Mouse (Mus musculus) CH12.LX (cell line): Measurements from ENCODE around the gene Cmas. TPM values are rescaled to one million over a fixed set of nuclear protein-coding genes. Genes with fewer than 3 reads are reported as not detected.

ENCODE experiments used
- DNase-seq: peaks from one replicate; pipeline ENCODE4 v3.0.0-alpha.2; 2013; ENCODE audit errors: extremely low read depth
- H3K27ac ChIP-seq: 2 replicates; pipeline ENCODE4 v1.5.1; 2012; ENCODE audit warnings: low read depth, mild to moderate bottlenecking, control low read depth, moderate library complexity; ENCODE audit not compliant: insufficient read depth
- H3K27me3 ChIP-seq: replicated peaks from 2 replicates; pipeline ENCODE3; 2012; ENCODE audit warnings: inconsistent platforms
- H3K36me3 ChIP-seq, 2 experiments: replicated peaks in 1 of 2; 2 replicates each; pipeline versions ENCODE3 to v1.6.1; 2012; ENCODE audit warnings: inconsistent platforms in 1 of 2, low read length in 1 of 2, mild to moderate bottlenecking in 1 of 2, mixed read lengths in 1 of 2, moderate library complexity in 1 of 2; ENCODE audit not compliant: control insufficient read depth in 1 of 2, insufficient read depth in 1 of 2
- H3K4me1 ChIP-seq, 2 experiments: 2 replicates each; pipeline ENCODE4 v1.6.1; 2012; ENCODE audit warnings: inconsistent platforms in 1 of 2, moderate library complexity in 1 of 2; ENCODE audit not compliant: insufficient read depth in 2 of 2, control insufficient read depth in 1 of 2
- H3K4me2 ChIP-seq: 2 replicates; pipeline ENCODE4 v1.6.1; 2012; ENCODE audit warnings: low read depth, mild to moderate bottlenecking, control low read depth; ENCODE audit not compliant: poor library complexity, insufficient read depth, severe bottlenecking
- H3K4me3 ChIP-seq, 3 experiments: fragments of 150-350 bp in 1 of 3; sonication (generic) in 1 of 3; replicated peaks in 1 of 3; 2 replicates each; pipeline versions ENCODE3 to v1.5.1; 2011 to 2012; ENCODE audit warnings: low read depth in 2 of 3, low read length in 2 of 3, mild to moderate bottlenecking in 2 of 3, moderate library complexity in 2 of 3, control low read depth in 1 of 3, improper control_type of control experiment in 1 of 3, inconsistent platforms in 1 of 3, mixed read lengths in 1 of 3; ENCODE audit not compliant: poor library complexity in 1 of 3
- H3K79me2 ChIP-seq: replicated peaks from 2 replicates; pipeline ENCODE4 v1.6.1; 2012; ENCODE audit warnings: mild to moderate bottlenecking, moderate library complexity; ENCODE audit not compliant: control insufficient read depth, poor library complexity, insufficient read depth, severe bottlenecking; ENCODE audit errors: extremely low read depth
- H3K9ac ChIP-seq: 2 replicates; pipeline ENCODE4 v1.6.1; 2012; ENCODE audit warnings: low read depth, mild to moderate bottlenecking, control low read depth, moderate library complexity; ENCODE audit not compliant: insufficient read depth
- H3K9me3 ChIP-seq: replicated peaks from 2 replicates; pipeline ENCODE3; 2012; ENCODE audit warnings: low read length, inconsistent platforms, mixed read lengths
- BHLHE40 ChIP-seq: IDR thresholded peaks from 2 replicates; pipeline ENCODE4 v1.6.1; 2011; ENCODE audit warnings: mild to moderate bottlenecking, low read depth, low read length, improper control_type of control experiment
- CHD1 ChIP-seq: IDR thresholded peaks from 2 replicates; pipeline ENCODE4 v1.6.1; 2012; ENCODE audit warnings: low read depth, low read length, improper control_type of control experiment, inconsistent platforms
- CTCF ChIP-seq, 2 experiments: IDR thresholded peaks in 1 of 2; conservative IDR thresholded peaks in 1 of 2; 2 replicates each; pipeline ENCODE4 v1.5.1; 2011 to 2012; ENCODE audit warnings: low read depth in 2 of 2, low read length in 2 of 2, improper control_type of control experiment in 1 of 2, inconsistent platforms in 1 of 2, mild to moderate bottlenecking in 1 of 2, moderate library complexity in 1 of 2
- ETS1 ChIP-seq: conservative IDR thresholded peaks from 2 replicates; pipeline ENCODE4 v1.6.1; 2012; ENCODE audit warnings: low read depth, mild to moderate bottlenecking, inconsistent platforms, low read length, improper control_type of control experiment, moderate library complexity
- GABPA ChIP-seq: IDR thresholded peaks from 2 replicates; pipeline ENCODE4 v1.6.1; 2012; ENCODE audit warnings: low read depth, low read length, improper control_type of control experiment, inconsistent platforms; ENCODE audit not compliant: insufficient replicate concordance
- IRF4 ChIP-seq: IDR thresholded peaks from 2 replicates; pipeline ENCODE4 v1.6.1; 2014; ENCODE audit warnings: low read depth, mild to moderate bottlenecking, inconsistent platforms, low read length, improper control_type of control experiment
- JUND ChIP-seq: conservative IDR thresholded peaks from 2 replicates; pipeline ENCODE4 v1.6.1; 2011; ENCODE audit warnings: low read depth, low read length, improper control_type of control experiment
- MAFK ChIP-seq: IDR thresholded peaks from 2 replicates; pipeline ENCODE4 v1.6.1; 2011; ENCODE audit warnings: low read length, improper control_type of control experiment; ENCODE audit not compliant: insufficient replicate concordance
- MAX ChIP-seq: IDR thresholded peaks from 2 replicates; pipeline ENCODE4 v1.6.1; 2011; ENCODE audit warnings: low read length, improper control_type of control experiment
- MAZ ChIP-seq: IDR thresholded peaks from 2 replicates; pipeline ENCODE4 v1.6.1; 2012; ENCODE audit warnings: low read depth, mild to moderate bottlenecking, inconsistent platforms, low read length, improper control_type of control experiment, moderate library complexity
- MEF2A ChIP-seq: IDR thresholded peaks from 2 replicates; pipeline ENCODE4 v1.6.1; 2014; ENCODE audit warnings: low read depth, mild to moderate bottlenecking, inconsistent platforms, low read length, improper control_type of control experiment, borderline replicate concordance
- MXI1 ChIP-seq: IDR thresholded peaks from 2 replicates; pipeline ENCODE4 v1.6.1; 2011; ENCODE audit warnings: mild to moderate bottlenecking, low read depth, low read length, improper control_type of control experiment
- NELFE ChIP-seq: IDR thresholded peaks from 2 replicates; pipeline ENCODE4 v1.6.1; 2011; ENCODE audit warnings: low read depth, low read length, improper control_type of control experiment
- PAX5 ChIP-seq: IDR thresholded peaks from 2 replicates; pipeline ENCODE4 v1.6.1; 2012; ENCODE audit warnings: low read length, inconsistent platforms, mixed read lengths
- POLR2A ChIP-seq: IDR thresholded peaks from 2 replicates; pipeline ENCODE4 v1.6.1; 2011; ENCODE audit warnings: low read depth, mild to moderate bottlenecking, improper control_type of control experiment, low read length
- RAD21 ChIP-seq: IDR thresholded peaks from 2 replicates; pipeline ENCODE4 v1.6.1; 2011; ENCODE audit warnings: low read depth, mild to moderate bottlenecking, low read length, improper control_type of control experiment, moderate library complexity
- SMC3 ChIP-seq: IDR thresholded peaks from 2 replicates; pipeline ENCODE4 v1.6.1; 2011; ENCODE audit warnings: low read depth, low read length, improper control_type of control experiment
- TCF12 ChIP-seq: IDR thresholded peaks from 2 replicates; pipeline ENCODE4 v1.6.1; 2014; ENCODE audit warnings: low read depth, mild to moderate bottlenecking, inconsistent platforms, low read length, improper control_type of control experiment
- UBTF ChIP-seq: IDR thresholded peaks from 2 replicates; pipeline ENCODE4 v1.6.1; 2012; ENCODE audit warnings: low read depth, mild to moderate bottlenecking, inconsistent platforms, low read length, improper control_type of control experiment, moderate library complexity
- USF1 ChIP-seq: IDR thresholded peaks from 2 replicates; pipeline ENCODE4 v1.6.1; 2014; ENCODE audit warnings: low read depth, mild to moderate bottlenecking, inconsistent platforms, low read length, improper control_type of control experiment
- ZC3H11A ChIP-seq: IDR thresholded peaks from 2 replicates; pipeline ENCODE4 v1.6.1; 2012; ENCODE audit warnings: low read depth, mild to moderate bottlenecking, inconsistent platforms, low read length, improper control_type of control experiment
- dilution Hi-C: fragments of 300-500 bp; cut with MboI; formaldehyde crosslinking; loops from 2 replicates; pipeline ENCODE4 v1.14.3; 2020; ENCODE audit warnings: low sequenced_read_pairs; ENCODE audit not compliant: extremely low pct_unique_long_range_greater_than_20kb, extremely low pct_ligation_motif_present
- in situ Hi-C: fragments of 300-500 bp; cut with MboI; formaldehyde crosslinking; loops from 3 replicates; pipeline ENCODE4 v1.14.3; 2019; ENCODE audit warnings: low sequenced_read_pairs, low pct_ligation_motif_present, low pct_unique_long_range_greater_than_20kb, mixed read lengths
- polyA plus RNA-seq: library from polyadenylated mRNA; unstranded; fragments of >175 nt; gene quantifications from 2 replicates; pipeline ENCODE4 v1.2.1, GENCODE M21; 2012; ENCODE audit warnings: low read depth; ENCODE audit not compliant: insufficient read length
- total RNA-seq, 2 experiments: library from RNA; depleted of rRNA; stranded (reverse); fragments of 300-350 nt in 1 of 2; fragments of >200 nt in 1 of 2; gene quantifications; 2 replicates each; pipeline ENCODE4 v1.2.3; 2012 to 2014

The Cmas gene
- total and polyA plus RNA-seq, 3 experiments: 39.5 to 63.9 (median 62.4) TPM

GRCm38 (mm10) chr6:142814011-142814410 lies 57.5 kb downstream of the Cmas start:
- Histone ChIP-seq H3K4me1 (peaks cover 4 to 27% of the 10 kb centered on the region in 2 experiments; a peak in 3 of 4 replicates), H3K9ac (0 out of 2 replicates have a peak overlapping the region, but pooled peaks have one; percentile 9), H3K4me2 (peak overlapping the region; percentile 69), H3K4me3 (no peak overlapping the region), H3K79me2 (no peaks in the 10 kb centered on the region), H3K9me3 (no peaks in the 10 kb centered on the region), H3K36me3 (no peaks in the 10 kb centered on the region), H3K27ac (no peak overlapping the region), H3K27me3 (no peaks in the 10 kb centered on the region)
- in situ Hi-C loops: no loop called here
- DNase-seq: no peak
- TF ChIP-seq GABPA: no peak
- no peak for TF ChIP-seq POLR2A
- TF ChIP-seq USF1: no peak
- no peak for TF ChIP-seq ZC3H11A
- no peak for TF ChIP-seq CHD1
- TF ChIP-seq MXI1: 0 out of 2 replicates have a peak, but pooled peaks have one; percentile 25
- no peak for TF ChIP-seq TCF12
- TF ChIP-seq MAX: no peak
- no peak for TF ChIP-seq UBTF
- 0 out of 2 replicates have a peak, but pooled peaks have one; percentile 28 for TF ChIP-seq MAZ
- dilution Hi-C loops: no loop called here

- DNase-seq: peak; percentile 94
- H3K9me3 ChIP-seq: no peaks in the 10 kb centered on the region
- in situ Hi-C loops (no loop called here), dilution Hi-C loops (no loop called here)
- peak overlapping the region; percentile 25 to 48 (median 31) for H3K4me3 ChIP-seq
- TF ChIP-seq MAX: peak; percentile 40; the same call in 1 of the 2 replicates
- no peak for TF ChIP-seq PAX5
- no peak for TF ChIP-seq NELFE
- TF ChIP-seq ETS1: no peak
- TF ChIP-seq MEF2A: no peak
- TF ChIP-seq CTCF (conservative IDR thresholded peaks at IDR 0.05 in 1 of 2, IDR thresholded peaks at IDR 0.05 in 1 of 2; ENCODE audit: low read depth in 2 of 2, low read length in 2 of 2): peak; percentile 84 to 94
- TF ChIP-seq RAD21: peak; percentile 91
- no peak for TF ChIP-seq BHLHE40
- 0 out of 2 replicates have a peak, but pooled peaks have one; percentile 15 for TF ChIP-seq MAZ
- peak; percentile 80 for TF ChIP-seq SMC3
- TF ChIP-seq IRF4: no peak
- TF ChIP-seq MAFK: no peak
- TF ChIP-seq JUND: peak; percentile 31; the same call in 1 of the 2 replicates
- TF ChIP-seq ZC3H11A: no peak
- TF ChIP-seq MXI1: 0 out of 2 replicates have a peak, but pooled peaks have one; percentile 13
- peak overlapping the region; percentile 67 for H3K9ac ChIP-seq
- peaks cover 4 to 24% of the 10 kb centered on the region in 2 experiments; a peak in 3 of 4 replicates for H3K4me1 ChIP-seq
- no peaks in the 10 kb centered on the region for H3K36me3 ChIP-seq
- H3K79me2 ChIP-seq: no peaks in the 10 kb centered on the region
- no peaks in the 10 kb centered on the region for H3K27me3 ChIP-seq
- no peak overlapping the region for H3K27ac ChIP-seq
- peak overlapping the region; percentile 69 for H3K4me2 ChIP-seq
These were observed 58.0 kb downstream of the Cmas start for GRCm38 (mm10) chr6:142814495-142814921.
